Mouse (Mus musculus) right cerebral cortex, postnatal 25 days (tissue): ENCODE results near the gene Ptpn20.

ENCODE experiments used
- DNase-seq: peaks from one replicate; pipeline ENCODE4 v3.0.0; 2022

Ptpn20 gene

GRCm38 (mm10) chr14:33588951-33589350 is at the start of gene Ptpn20:
Gene Ptpn20 (plus strand): TSS chr14:33589207.
- DNase-seq = no peak

GRCm38 (mm10) chr14:33539559-33540167 is 49.3 kb upstream of the Ptpn20 start:
- no peak for DNase-seq

- no peak for DNase-seq
These were observed 43.4 kb upstream of the Ptpn20 start for GRCm38 (mm10) chr14:33545565-33546143.

GRCm38 (mm10) chr14:33548650-33549049 is 40.4 kb upstream of the Ptpn20 start:
- no peak for DNase-seq

GRCm38 (mm10) chr14:33549856-33550255 is 39.2 kb upstream of the Ptpn20 start:
- no peak for DNase-seq

- DNase-seq = no peak
These were observed 18.3 kb upstream of the Ptpn20 start for GRCm38 (mm10) chr14:33570737-33571136.

- no peak for DNase-seq
These were observed 15.4 kb upstream of the Ptpn20 start for GRCm38 (mm10) chr14:33573643-33574042.

GRCm38 (mm10) chr14:33579771-33580484 is 9.1 kb upstream of the Ptpn20 start:
- DNase-seq = no peak

- no peak for DNase-seq
These were observed 9.5 kb downstream of the Ptpn20 start for GRCm38 (mm10) chr14:33598376-33599130.

- DNase-seq = peak; percentile 10
These were observed 18.4 kb downstream of the Ptpn20 start for GRCm38 (mm10) chr14:33607431-33607830.

- DNase-seq = no peak
These were observed 36.0 kb downstream of the Ptpn20 start for GRCm38 (mm10) chr14:33625036-33625435.

- no peak for DNase-seq
These were observed 43.9 kb downstream of the Ptpn20 start for GRCm38 (mm10) chr14:33632790-33633372.

- DNase-seq = no peak
These were observed 45.3 kb downstream of the Ptpn20 start for GRCm38 (mm10) chr14:33634354-33634753.

GRCm38 (mm10) chr14:33634774-33635173 is 45.8 kb downstream of the Ptpn20 start:
- no peak for DNase-seq

- DNase-seq = no peak
These were observed 50.4 kb downstream of the Ptpn20 start for GRCm38 (mm10) chr14:33639357-33639756.

- no peak for DNase-seq
These were observed 61.7 kb downstream of the Ptpn20 start for GRCm38 (mm10) chr14:33650721-33651120.

GRCm38 (mm10) chr14:33657471-33657901 is 68.5 kb downstream of the Ptpn20 start:
- no peak for DNase-seq

- DNase-seq = no peak
These were observed 69.3 kb downstream of the Ptpn20 start for GRCm38 (mm10) chr14:33658331-33658730.

- DNase-seq = no peak
These were observed 73.1 kb downstream of the Ptpn20 start for GRCm38 (mm10) chr14:33662080-33662479.

- no peak for DNase-seq
These were observed 77.3 kb downstream of the Ptpn20 start for GRCm38 (mm10) chr14:33666301-33666700.

- no peak for DNase-seq
These were observed 80.9 kb downstream of the Ptpn20 start for GRCm38 (mm10) chr14:33669891-33670290.

GRCm38 (mm10) chr14:33673350-33674087 is 84.5 kb downstream of the Ptpn20 start:
- peak; percentile 44 for DNase-seq
